Mouse (Mus musculus): ENCODE data around the gene Bcl2l15. TPM values are rescaled to one million over a fixed set of nuclear protein-coding genes. Genes with fewer than 3 reads are reported as not detected.

The Bcl2l15 gene
- total RNA-seq, 4 experiments from 2014 or later: 0.56 to 3.6 (median 1.9) TPM

DNA sequence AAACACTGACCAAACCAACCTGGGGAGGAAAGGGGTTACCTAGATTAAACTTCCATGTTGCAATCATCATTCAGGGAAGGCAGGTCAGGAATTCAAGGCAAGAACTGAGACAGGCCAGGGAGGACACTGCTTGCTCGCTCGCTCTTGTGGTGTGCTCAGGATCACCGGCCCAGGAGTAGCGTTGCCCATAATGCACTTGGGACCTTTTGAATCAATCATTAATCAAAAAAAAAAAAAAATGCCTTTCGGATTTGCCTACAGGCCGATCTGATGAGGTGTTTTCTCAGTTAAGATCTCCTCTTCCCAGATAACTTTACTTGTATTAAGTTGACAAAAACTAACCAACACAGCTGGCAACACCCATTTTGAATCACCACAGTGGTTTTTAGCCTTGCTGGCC lies 31.8 kb downstream of the Bcl2l15 start:
- no peak for DNase-seq (ENCODE audit: low spot score in 2 of 2)

DNA sequence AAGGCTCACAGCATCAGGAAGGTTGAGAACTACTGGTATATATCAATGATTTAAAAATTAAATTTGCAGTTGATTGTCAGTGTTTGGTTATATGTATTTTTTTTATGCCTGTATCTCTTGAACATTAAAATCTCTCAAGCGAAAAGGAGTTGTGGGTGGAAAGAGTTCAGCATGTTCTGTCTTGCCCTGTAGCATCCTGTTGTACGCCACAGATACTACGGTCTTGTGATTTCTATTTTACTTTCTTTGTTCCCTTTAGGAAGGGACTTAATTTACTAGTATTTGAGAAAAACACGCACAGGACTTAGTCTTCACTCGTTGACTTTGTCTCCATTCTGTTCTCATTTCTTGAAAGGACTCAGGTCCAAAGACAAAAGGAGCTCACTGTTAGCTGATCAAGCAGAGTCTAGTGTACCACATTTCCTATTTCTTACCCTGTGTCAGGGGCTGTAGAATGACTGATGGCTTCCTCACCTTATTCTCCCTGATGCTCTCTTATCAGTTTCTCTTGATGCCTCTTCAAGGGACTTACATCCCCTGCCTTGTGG lies 35.1 kb downstream of the Bcl2l15 start:
- DNase-seq (ENCODE audit: low spot score in 2 of 2): no peak

GRCm38 (mm10) chr3:103868008-103868407 lies 35.6 kb downstream of the Bcl2l15 start:
- DNase-seq (ENCODE audit: low spot score in 2 of 2): no peak

DNA sequence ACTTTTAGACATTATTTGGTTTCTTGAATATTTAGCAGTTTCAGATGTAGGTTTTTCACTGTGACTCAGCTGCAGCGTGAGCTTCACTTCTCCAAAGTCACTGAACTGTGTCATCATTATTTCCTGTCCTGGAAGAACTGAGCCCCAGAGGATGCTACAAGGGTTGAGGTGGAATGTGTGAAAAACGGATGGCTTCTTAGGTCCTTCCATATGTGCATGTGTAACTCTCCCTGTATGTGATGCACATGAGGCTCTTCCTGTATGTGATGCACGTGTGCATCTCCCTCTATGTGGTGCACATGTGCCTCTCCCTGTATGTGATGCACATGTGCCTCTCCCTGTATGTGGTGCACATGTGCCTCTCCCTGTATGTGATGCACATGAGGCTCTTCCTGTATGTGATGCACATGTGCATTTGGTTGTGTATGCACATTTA lies 40.3 kb downstream of the Bcl2l15 start:
- DNase-seq (ENCODE audit: low spot score in 2 of 2): no peak

GRCm38 (mm10) chr3:103874329-103874728 lies 41.9 kb downstream of the Bcl2l15 start:
- DNase-seq (ENCODE audit: low spot score in 2 of 2): no peak

GRCm38 (mm10) chr3:103885946-103886345 lies 53.5 kb downstream of the Bcl2l15 start:
- no peak for DNase-seq (ENCODE audit: low spot score in 2 of 2)

DNA sequence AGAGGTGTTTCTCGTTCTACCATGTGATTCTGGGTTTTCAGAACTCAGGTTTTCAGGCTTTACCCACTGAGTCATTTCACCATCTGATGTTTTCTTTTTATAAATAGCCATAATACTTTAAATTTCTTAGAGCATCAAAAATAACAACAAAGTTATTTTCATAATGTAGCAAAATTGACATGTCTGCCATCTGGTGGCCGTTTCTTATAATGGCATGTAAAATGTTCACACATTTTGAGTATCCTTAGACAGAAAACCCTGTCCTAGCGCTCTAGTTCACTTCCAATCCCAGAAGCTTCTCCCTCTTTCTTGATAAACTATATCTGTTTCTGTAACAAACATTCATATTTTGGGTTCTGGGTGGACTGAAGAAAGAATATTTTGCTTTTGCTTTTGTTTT lies 55.2 kb downstream of the Bcl2l15 start:
- peak in 1 of 2 experiments; percentile 20 for DNase-seq (ENCODE audit: low spot score in 2 of 2)

- DNase-seq (ENCODE audit: low spot score in 2 of 2): no peak
Observed at GRCm38 (mm10) chr3:103893374-103893773, 61.0 kb downstream of the Bcl2l15 start.

Other genes starting within 250 kb of the Bcl2l15 start
- 1 to 10 TPM in 1 of 4 experiments, under 1 TPM in 1, not detected in 2; 0.52 to 1.1 TPM for gene Atg4a-ps, start 186.5 kb upstream of the Bcl2l15 start, total RNA-seq (2022)
- gene Olfml3, start 94.6 kb upstream of the Bcl2l15 start, total RNA-seq (2022): 10 to 100 TPM; 13.9 to 56.8 (median 28.8) TPM
- not detected for gene Gm10964, start 93.2 kb upstream of the Bcl2l15 start, total RNA-seq (2022)
- 100 to 1,000 TPM; 115 to 141 (median 129) TPM for gene Hipk1, start 41.0 kb upstream of the Bcl2l15 start, total RNA-seq (2022)
- gene Dclre1b, start 23.2 kb upstream of the Bcl2l15 start, total RNA-seq (2022): 10 to 100 TPM in 2 of 4 experiments, 1 to 10 TPM in 2; 7.4 to 12.1 (median 9.7) TPM
- 10 to 100 TPM; 11.4 to 14.3 (median 13.1) TPM for gene Ap4b1, start 23.1 kb upstream of the Bcl2l15 start, total RNA-seq (2022)
- under 1 TPM in 3 of 4 experiments, not detected in 1; 0.21 to 0.83 (median 0.30) TPM for gene Gm43064, start 23.0 kb upstream of the Bcl2l15 start, total RNA-seq (2022)
- 1 to 10 TPM in 2 of 4 experiments, under 1 TPM in 2; 0.45 to 2.7 (median 1.2) TPM for gene Ptpn22, start 27.2 kb downstream of the Bcl2l15 start, total RNA-seq (2022)
- gene Rsbn1, start 81.5 kb downstream of the Bcl2l15 start, total RNA-seq (2022): 10 to 100 TPM; 20.5 to 24.8 (median 21.9) TPM
- 10 to 100 TPM; 36.7 to 50.1 (median 41.6) TPM for gene Phtf1, start 135.5 kb downstream of the Bcl2l15 start, total RNA-seq (2022)

All from layer of hippocampus, adult 8-10 months (tissue).